Mouse (Mus musculus) brain, embryonic 14.5 days (tissue): ENCODE measurements around the gene Gm572. TPM values are rescaled to one million over a fixed set of nuclear protein-coding genes. Genes with fewer than 3 reads are reported as not detected.

Experiments used
- DNase-seq: peaks from one replicate; pipeline ENCODE4 v3.0.0-alpha.2; 2011; ENCODE audit warnings: low read depth
- CTCF ChIP-seq: fragments of 200-500 bp; IDR thresholded peaks from 2 replicates; pipeline ENCODE4 v1.5.1; 2012; ENCODE audit warnings: inconsistent platforms, mild to moderate bottlenecking, moderate library complexity, borderline replicate concordance; ENCODE audit not compliant: insufficient read depth, insufficient read length; ENCODE audit errors: extremely low read depth
- POLR2A ChIP-seq: fragments of 200-500 bp; IDR thresholded peaks from 2 replicates; pipeline ENCODE4 v1.6.1; 2012; ENCODE audit warnings: mild to moderate bottlenecking, inconsistent platforms, borderline replicate concordance; ENCODE audit not compliant: poor library complexity, insufficient read depth, insufficient read length, severe bottlenecking; ENCODE audit errors: extremely low read depth
- polyA plus RNA-seq: library from polyadenylated mRNA; depleted of rRNA; stranded (reverse); fragments of >200 nt; gene quantifications from 2 replicates; pipeline ENCODE4 v1.2.3, GENCODE M21; 2012

Gm572 gene
- polyA plus RNA-seq, 1 experiment, result not detected

DNA sequence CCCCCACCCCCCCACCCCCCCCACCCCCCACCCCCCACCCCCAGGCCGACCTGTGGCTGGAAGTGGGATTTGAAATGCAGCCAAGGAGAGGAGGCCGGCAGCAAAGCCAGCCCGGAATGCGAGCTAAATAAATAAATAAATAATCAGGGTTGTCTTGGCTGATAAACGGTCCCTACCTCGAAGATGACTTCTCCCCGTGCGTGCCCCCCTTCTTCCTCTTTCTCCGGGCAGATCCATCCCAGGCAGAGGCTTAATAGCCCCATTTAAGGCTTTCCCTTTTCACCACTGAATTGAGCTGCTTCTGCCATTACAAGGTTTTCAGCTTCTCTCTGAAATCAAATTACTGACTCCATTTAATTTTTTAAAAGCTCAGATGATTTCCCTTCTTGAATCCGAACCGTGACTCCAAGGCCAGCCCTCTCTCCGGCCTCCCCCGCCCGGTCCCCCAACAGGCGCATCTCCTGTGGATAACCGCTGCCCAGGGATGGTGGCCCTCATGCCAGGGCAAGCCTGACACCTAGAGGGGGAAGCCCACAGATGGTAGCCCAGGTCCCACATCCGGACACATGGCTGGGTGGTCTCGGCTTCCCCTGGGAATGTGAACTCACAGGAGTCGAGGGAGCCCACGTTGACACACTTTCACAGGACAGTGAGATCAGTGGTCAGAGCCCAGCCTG is 34.0 kb downstream of the Gm572 start:
- no peak for TF ChIP-seq POLR2A
- no peak for TF ChIP-seq CTCF
- peak; percentile 57 for DNase-seq

DNA sequence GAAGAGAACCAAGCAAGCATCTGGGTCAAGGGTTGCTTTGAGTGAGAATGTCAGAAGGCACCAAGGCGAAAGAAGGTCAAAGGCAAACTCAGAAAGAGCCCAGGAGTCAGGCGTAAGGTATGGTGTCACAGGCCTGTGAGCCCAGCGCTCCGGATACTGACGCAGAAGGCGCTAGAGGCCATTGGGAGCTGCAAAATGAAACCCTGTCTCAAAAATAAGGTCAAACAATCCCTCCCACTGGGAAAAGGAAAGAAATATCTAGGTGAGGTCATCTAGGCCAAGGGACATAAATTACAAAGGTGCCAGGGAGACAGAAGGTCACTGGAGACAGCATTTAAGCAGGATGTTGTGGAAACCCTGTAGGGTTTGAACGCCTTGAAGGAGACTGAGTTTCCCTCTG is 35.0 kb downstream of the Gm572 start:
- no peak for TF ChIP-seq POLR2A
- TF ChIP-seq CTCF, result no peak
- no peak for DNase-seq

DNA sequence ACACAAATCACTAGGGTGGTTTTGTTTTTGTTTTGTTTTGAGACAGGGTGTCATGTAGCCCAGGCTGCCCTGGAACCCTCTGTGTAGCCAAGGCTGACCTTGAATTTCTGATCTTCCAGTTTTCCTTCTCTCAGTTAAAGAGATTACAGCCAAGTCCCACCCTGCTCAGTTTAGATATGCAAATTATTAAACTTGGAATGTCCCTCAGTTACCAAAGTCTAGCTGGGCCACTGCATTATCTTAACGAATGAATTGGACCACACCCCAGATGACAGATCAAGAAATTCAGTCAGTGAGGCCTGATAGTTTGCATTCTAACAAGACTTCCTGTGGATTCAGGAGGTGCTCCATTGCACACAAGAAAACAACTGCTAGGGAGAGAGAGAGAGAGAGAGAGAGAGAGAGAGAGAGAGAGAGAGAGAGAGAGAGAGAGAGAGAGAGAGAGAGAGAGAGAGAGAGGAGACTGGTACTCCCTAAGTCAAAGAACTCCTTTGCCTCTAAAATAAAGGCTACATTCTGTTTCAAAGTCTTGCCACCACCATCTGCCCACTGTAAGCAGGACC is 37.5 kb downstream of the Gm572 start:
- DNase-seq, result no peak
- TF ChIP-seq CTCF (no peak), POLR2A (no peak)

DNA sequence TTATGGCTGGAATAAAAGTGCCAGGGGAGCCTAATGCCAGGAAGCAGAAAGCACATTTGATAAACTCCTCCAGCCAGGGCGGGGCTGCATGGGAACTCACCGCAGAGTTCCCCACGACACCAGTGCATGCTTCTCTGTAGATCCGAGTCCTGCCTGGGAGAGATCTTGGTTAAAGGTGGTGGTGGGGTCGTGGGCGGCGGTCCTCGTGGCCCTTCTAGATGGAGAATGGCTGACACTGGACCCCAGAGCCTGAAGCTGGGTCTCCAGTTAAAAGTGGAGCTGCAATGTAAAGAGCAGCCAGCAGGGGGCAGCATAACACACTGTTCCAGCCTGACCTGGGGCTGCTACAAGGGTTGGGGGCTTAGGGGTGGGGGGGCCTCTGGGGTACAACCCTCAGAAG is 38.3 kb downstream of the Gm572 start:
- TF ChIP-seq POLR2A (no peak), CTCF (peak; percentile 85)
- peak; percentile 47 for DNase-seq

DNA sequence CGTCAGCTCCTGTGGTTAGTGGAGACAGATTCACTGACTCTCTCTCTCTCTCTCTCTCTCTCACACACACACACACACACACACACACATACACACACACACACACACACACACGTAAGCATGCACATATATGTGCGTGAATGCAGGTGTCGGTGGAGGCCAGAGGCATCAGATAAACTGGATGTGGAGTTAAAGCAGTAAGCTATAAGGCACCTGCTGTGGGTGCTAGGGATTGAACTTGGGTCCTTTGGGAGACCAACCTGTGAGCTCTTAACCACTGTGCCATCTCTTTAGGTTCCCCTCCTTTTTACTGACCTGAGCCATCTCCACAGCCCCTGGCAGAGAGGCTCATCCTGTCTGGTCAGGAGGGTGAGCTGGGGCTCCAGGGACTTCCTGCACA is 39.8 kb downstream of the Gm572 start:
- DNase-seq, result no peak
- TF ChIP-seq CTCF, result no peak
- TF ChIP-seq POLR2A, result no peak

DNA sequence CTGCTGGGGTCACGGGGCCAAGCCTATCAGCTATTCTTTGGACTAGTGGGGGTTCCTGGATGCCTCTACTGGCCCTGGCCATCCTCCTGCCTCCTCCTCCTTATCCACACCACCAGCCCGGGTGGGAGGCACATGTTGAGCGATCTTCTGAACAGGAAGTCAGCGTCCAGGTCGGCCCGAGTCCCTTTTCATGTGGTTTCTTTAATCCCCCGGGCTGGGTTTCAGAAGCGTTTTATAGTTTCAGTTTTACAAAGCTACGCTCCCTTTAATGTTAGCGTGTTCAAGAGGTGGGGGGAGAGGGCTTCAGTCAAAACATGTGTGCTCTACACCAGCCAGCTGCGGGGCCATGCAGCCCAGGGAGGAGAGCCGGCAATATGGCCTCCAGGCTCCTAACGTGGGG is 40.4 kb downstream of the Gm572 start:
- DNase-seq, result no peak
- no peak for TF ChIP-seq CTCF
- TF ChIP-seq POLR2A, result no peak

DNA sequence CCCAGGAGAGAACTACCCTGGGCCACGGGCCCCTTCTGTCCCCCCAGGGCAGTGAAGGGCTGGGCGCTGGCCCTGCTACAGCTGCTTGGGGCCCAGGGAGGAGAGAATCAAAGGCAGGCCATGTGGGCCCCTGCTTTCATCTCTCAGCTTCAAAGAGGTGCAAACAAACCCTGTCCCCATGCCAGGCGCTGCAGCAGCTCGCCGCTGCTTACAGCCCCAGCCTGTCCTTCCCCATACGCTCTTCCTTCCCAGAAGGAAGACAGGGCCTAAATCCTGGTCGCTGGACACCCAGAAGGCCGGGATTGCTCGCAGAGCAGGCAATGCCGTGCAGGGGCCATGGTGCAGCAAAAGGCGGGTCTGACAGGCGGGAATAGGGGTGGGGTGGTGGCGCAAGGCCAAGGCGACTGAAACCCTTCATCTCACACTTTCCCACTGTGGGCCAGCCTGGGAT is 43.4 kb downstream of the Gm572 start:
- peak; percentile 80 for DNase-seq
- no peak for TF ChIP-seq POLR2A
- TF ChIP-seq CTCF, result no peak

DNA sequence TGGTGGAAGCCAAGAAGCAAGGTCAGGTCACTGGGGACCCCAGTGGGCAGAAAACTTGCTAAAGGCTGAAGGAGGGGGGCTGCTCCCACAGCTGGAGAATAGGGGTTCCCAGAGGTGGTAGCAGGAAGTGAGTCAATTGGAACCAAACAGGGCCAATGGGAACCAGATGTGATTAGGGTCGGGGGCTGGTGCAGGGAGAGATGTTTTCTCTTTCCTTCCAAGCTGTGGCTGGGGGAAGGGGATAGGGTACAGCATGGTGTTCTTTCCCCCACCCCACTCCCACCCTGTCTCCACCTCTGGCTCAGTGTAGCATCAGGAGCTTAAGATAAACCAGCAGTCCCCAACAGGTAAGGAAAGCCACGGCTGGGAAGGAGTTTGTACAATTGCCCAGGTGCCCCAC is 45.0 kb downstream of the Gm572 start:
- TF ChIP-seq CTCF (no peak), POLR2A (no peak)
- DNase-seq, result no peak

DNA sequence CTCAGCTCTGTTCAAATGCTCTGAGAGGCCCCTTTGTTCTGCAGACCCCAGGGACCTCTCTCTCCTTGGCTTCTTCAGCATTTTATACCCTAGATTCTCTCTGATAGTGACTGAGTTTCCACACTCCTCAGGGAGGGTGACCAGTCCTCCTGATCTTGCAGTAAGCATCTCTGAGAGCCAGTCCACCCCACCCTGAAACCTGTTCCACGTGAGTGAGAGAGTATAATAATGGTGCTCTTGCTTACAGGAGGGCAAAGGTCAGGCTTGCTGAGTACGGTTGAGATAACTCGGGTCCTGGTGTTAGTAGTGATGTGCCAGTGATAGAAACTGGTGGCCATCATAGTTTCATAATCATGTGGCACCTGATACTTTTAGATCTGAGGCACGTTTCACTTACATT is 48.1 kb downstream of the Gm572 start:
- no peak for DNase-seq
- TF ChIP-seq POLR2A, result no peak
- TF ChIP-seq CTCF, result no peak

DNA sequence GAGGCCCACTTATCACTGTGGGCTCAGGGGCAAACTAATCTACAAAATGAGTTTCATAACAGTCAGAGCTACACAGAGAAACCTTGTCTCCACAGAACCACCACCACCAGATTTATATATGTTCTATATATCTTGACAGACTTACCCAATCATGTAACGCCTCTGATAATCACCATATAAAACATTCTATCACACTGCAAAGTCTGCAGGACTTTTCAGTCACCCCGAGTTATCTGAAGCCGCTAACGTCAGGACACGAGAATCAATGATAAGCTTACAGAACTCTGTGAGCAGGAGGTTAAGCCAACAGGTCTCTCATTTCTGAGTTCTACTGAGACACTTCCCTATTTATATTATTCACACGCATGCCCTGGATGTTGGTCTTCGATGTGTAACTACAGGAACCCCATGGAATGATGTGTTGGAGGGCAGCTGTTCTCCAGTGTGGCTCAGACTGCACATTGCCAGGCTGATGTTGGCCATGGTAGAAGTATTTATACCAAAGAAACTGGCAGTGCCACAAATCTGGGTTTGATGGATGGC is 50.4 kb downstream of the Gm572 start:
- TF ChIP-seq POLR2A (no peak), CTCF (no peak)
- DNase-seq, result no peak

DNA sequence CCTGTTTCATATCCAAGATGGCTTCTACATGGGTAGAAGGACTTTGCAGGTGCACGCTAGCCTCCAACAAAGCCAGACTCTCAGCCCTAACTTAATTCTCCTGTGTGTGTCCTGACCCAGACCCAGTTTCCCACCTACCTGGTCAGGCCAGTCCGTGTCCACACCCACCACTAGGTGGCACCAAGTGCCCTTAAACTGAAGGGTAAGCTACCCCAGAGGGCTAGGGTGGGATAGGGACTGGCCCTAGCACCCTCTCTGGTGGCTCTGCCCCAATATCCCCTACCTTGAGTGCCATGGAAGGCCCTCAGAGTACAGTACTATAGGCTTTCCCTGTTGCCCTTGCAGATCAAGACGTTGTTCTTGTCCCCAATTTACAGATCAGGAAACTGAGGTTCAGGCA is 61.6 kb downstream of the Gm572 start:
- DNase-seq, result peak; percentile 57
- TF ChIP-seq POLR2A (no peak), CTCF (peak; percentile 69)

DNA sequence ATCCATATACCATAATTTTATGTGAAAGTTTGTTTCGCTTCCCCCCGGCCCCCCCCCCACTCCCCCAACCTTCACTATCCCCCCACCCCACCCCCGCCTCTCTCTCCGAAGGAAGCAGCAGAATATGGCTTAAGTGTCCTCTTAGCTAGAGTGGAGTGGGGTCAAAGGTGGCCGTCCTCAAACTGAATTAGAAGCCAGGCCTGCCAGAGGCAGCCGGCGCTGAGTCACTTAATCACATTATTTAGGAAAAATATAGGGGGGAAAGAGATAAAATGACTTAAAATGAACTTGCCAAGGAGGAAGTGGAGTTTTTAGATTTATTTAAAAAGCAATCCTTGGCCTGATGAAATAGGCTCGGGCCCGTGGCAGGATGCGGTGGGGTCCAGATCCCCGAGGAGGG is 65.7 kb downstream of the Gm572 start:
- no peak for DNase-seq
- TF ChIP-seq POLR2A (no peak), CTCF (no peak)

DNA sequence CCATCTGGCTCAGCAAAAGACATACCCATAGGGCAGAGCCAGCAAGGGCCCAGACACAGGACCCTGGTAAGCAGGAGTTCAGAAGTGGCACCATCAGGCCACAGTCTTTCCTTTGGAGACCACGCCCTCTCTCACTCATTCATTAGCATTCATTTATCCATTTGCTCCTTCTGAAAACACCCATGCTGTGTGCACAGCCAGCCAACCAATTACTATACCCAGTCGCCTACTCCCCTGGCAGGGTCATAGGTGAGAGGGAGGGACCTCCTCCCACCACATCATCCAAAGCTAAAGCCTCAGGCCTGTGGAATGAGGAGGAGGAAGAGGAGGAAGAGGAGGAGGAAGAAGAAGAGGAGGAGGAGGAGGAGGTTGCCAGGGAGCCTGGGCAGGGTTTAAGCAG is 67.3 kb downstream of the Gm572 start:
- DNase-seq, result peak; percentile 35
- no peak for TF ChIP-seq POLR2A
- no peak for TF ChIP-seq CTCF
